Mouse (Mus musculus): ENCODE measurements around the gene Dapk1. TPM values are rescaled to one million over a fixed set of nuclear protein-coding genes. Genes with fewer than 3 reads are reported as not detected.

The Dapk1 gene
- polyA plus RNA-seq, 1 experiment from 2014 or later, result 34.1 TPM

DNA sequence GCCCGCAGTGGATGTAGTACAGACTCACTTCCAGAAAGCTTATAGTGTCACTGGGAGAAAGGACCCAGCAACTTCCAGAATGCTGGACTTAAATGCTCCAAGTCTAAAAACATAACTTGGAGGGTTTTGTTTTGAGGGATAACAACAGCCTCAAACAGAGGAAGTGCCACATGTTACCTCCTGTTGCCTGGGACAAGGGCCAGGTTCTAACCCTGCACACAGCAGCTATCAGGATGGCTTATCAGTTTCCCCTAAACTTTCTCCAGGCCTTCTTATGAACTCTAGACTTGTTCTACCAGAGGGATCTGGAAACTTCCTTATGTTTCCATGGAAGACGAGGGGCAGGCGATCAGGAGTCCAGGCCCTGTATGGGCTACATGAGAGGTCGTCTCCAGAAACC lies 85.7 kb downstream of the Dapk1 start:
- ATAC-seq (no peak), DNase-seq (ENCODE audit: low spot score) (no peak)
- H3K36me3 ChIP-seq (ENCODE audit: control insufficient read depth, insufficient read depth, low read length), result no peaks in the 10 kb centered on the region
- H3K27me3 ChIP-seq (replicated peaks; ENCODE audit: control insufficient read depth, insufficient read depth, low read length), result no peaks in the 10 kb centered on the region
- no peak overlapping the region for H3K4me3 ChIP-seq (ENCODE audit: low read depth, low read length)
- WGBS, result 98% methylated on average over 4 of the region's 4 CpGs
- no peak overlapping the region for H3K27ac ChIP-seq (ENCODE audit: low read depth, low read length)
- H3K9ac ChIP-seq (ENCODE audit: low read length), result no peak overlapping the region
- peaks cover 34% of the 10 kb centered on the region for H3K4me1 ChIP-seq (ENCODE audit: control insufficient read depth, insufficient read depth, low read length)
- H3K9me3 ChIP-seq (replicated peaks; ENCODE audit: control insufficient read depth, low read length), result no peaks in the 10 kb centered on the region; the same call in 1 of the 2 replicates
- H3K4me2 ChIP-seq (ENCODE audit: low read length), result no peak overlapping the region

- H3K4me3 ChIP-seq (ENCODE audit: low read depth, low read length), result no peak overlapping the region
- no peak overlapping the region for H3K9ac ChIP-seq (ENCODE audit: low read length)
- no peak for ATAC-seq
- no peak overlapping the region for H3K27ac ChIP-seq (ENCODE audit: low read depth, low read length)
- no peaks in the 10 kb centered on the region for H3K27me3 ChIP-seq (replicated peaks; ENCODE audit: control insufficient read depth, insufficient read depth, low read length)
- H3K36me3 ChIP-seq (ENCODE audit: control insufficient read depth, insufficient read depth, low read length), result no peaks in the 10 kb centered on the region
- WGBS, result 78% methylated on average over 7 of the region's 7 CpGs
- H3K4me1 ChIP-seq (ENCODE audit: control insufficient read depth, insufficient read depth, low read length), result peaks cover 34% of the 10 kb centered on the region
- no peak for DNase-seq (ENCODE audit: low spot score)
- no peak overlapping the region for H3K4me2 ChIP-seq (ENCODE audit: low read length)
- H3K9me3 ChIP-seq (replicated peaks; ENCODE audit: control insufficient read depth, low read length), result no peaks in the 10 kb centered on the region; the same call in 1 of the 2 replicates
These were observed 86.1 kb downstream of the Dapk1 start for GRCm38 (mm10) chr13:60687891-60688290.

DNA sequence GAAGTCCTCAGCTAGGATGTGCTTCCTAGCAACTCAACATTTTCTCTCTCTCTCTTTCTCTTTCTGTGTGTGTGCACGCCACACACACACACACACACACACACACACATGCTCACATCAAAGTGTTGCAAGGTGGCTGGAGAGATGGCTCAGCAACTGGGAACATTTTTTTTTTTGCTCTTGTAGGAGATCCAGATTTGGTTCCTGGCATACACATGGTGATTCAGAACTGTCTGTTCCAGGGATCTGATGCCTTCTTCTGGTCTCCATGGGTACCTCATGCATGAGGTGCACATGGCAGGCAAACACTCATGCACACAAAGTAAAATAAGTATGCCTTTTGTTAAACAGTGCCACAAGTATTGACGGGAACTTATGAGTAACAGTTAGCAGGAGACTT lies 89.2 kb downstream of the Dapk1 start:
- 98% methylated on average over 2 of the region's 2 CpGs for WGBS

GRCm38 (mm10) chr13:60691940-60692339 lies 90.2 kb downstream of the Dapk1 start:
- no peaks in the 10 kb centered on the region; the same call in 1 of the 2 replicates for H3K9me3 ChIP-seq (replicated peaks; ENCODE audit: control insufficient read depth, low read length)
- H3K9ac ChIP-seq (ENCODE audit: low read length), result no peak overlapping the region
- H3K4me1 ChIP-seq (ENCODE audit: control insufficient read depth, insufficient read depth, low read length), result peaks cover 11% of the 10 kb centered on the region
- H3K27me3 ChIP-seq (replicated peaks; ENCODE audit: control insufficient read depth, insufficient read depth, low read length), result no peaks in the 10 kb centered on the region
- H3K36me3 ChIP-seq (ENCODE audit: control insufficient read depth, insufficient read depth, low read length), result no peaks in the 10 kb centered on the region
- WGBS, result 97% methylated on average over 3 of the region's 3 CpGs
- ATAC-seq (no peak), DNase-seq (ENCODE audit: low spot score) (no peak)
- H3K4me2 ChIP-seq (ENCODE audit: low read length), result no peak overlapping the region
- no peak overlapping the region for H3K4me3 ChIP-seq (ENCODE audit: low read depth, low read length)
- no peak overlapping the region for H3K27ac ChIP-seq (ENCODE audit: low read depth, low read length)

More for the DNA sequence above, 89.2 kb downstream of the Dapk1 start:
- DNase-seq (ENCODE audit: low spot score) (no peak), ATAC-seq (no peak)
- Histone ChIP-seq H3K9ac (ENCODE audit: low read length) (no peak overlapping the region), H3K36me3 (ENCODE audit: control insufficient read depth, insufficient read depth, low read length) (no peaks in the 10 kb centered on the region), H3K4me2 (ENCODE audit: low read length) (no peak overlapping the region), H3K4me3 (ENCODE audit: low read depth, low read length) (no peak overlapping the region), H3K27ac (ENCODE audit: low read depth, low read length) (no peak overlapping the region), H3K4me1 (ENCODE audit: control insufficient read depth, insufficient read depth, low read length) (peaks cover 15% of the 10 kb centered on the region), H3K27me3 (replicated peaks; ENCODE audit: control insufficient read depth, insufficient read depth, low read length) (no peaks in the 10 kb centered on the region), H3K9me3 (replicated peaks; ENCODE audit: control insufficient read depth, low read length) (no peaks in the 10 kb centered on the region; the same call in 1 of the 2 replicates)

DNA sequence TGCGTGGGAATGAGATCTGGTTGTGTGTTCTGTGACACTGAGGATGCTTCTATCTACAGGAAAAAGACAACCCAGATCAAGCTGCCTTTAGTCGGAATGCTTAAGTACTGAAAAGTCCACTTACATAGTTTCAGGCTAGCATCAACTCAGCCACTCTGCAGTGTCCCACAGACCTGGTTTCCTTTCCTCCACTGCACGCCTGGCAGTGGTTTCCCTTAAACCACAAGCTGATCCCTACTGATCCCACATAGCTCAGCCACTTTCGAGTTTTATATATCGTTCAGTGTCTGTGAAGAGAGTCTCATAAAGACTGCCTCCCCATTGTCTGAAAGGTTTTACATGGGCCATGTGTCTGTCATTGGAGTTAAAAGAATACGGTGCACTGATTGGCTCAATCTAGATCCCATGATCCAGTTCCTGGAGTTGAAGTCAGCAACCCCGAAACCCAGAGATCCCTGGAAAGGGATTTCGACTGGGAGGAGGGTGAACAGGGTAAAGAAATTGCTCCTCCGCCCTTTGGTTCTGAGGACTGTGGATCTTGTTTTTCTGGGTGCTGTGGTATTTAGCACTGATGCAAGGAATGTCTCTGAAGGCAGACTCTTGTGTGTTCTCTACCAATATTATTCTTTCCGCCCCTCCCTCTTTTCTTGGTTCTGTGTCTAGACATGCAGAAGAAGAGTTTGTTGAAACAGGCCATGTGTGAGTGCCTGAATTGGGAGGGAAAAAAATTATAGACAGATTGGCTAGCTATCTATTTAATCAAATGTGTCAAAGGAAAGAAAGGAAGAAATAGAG lies 93.6 kb downstream of the Dapk1 start:
- ATAC-seq (no peak), DNase-seq (ENCODE audit: low spot score) (no peak)
- H3K4me1 ChIP-seq (ENCODE audit: control insufficient read depth, insufficient read depth, low read length), result peaks cover 5% of the 10 kb centered on the region; the same call in 1 of the 2 replicates
- H3K4me2 ChIP-seq (ENCODE audit: low read length), result no peak overlapping the region
- peaks cover 12% of the 10 kb centered on the region for H3K36me3 ChIP-seq (ENCODE audit: control insufficient read depth, insufficient read depth, low read length)
- no peak overlapping the region for H3K27ac ChIP-seq (ENCODE audit: low read depth, low read length)
- peak overlapping the region; percentile 17; the same call in 1 of the 2 replicates for H3K9ac ChIP-seq (ENCODE audit: low read length)
- WGBS, result 82% methylated on average over 10 of the region's 10 CpGs
- no peaks in the 10 kb centered on the region; the same call in 1 of the 2 replicates for H3K9me3 ChIP-seq (replicated peaks; ENCODE audit: control insufficient read depth, low read length)
- no peaks in the 10 kb centered on the region for H3K27me3 ChIP-seq (replicated peaks; ENCODE audit: control insufficient read depth, insufficient read depth, low read length)
- no peak overlapping the region for H3K4me3 ChIP-seq (ENCODE audit: low read depth, low read length)

DNA sequence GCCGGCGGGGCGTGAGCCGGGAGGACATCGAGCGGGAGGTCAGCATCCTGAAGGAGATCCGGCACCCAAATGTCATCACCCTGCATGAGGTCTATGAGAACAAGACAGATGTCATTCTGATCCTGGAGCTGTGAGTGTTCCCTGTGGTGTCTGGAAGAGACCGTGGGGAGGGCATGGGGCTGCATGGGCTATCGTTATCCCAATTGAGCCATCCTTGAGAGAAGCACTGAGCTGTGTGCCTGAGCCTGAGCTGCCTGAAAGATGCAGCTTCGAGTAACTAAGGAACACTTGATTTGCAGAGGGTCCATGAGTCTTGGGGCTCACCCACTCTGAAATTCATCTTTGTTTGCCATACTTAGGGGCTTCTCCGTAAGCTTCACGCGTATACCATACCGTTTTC lies 94.6 kb downstream of the Dapk1 start:
- WGBS, result 86% methylated on average over 14 of the region's 14 CpGs
- Histone ChIP-seq H3K27ac (ENCODE audit: low read depth, low read length) (peak overlapping the region; percentile 68), H3K27me3 (replicated peaks; ENCODE audit: control insufficient read depth, insufficient read depth, low read length) (no peaks in the 10 kb centered on the region), H3K4me2 (ENCODE audit: low read length) (no peak overlapping the region), H3K4me3 (ENCODE audit: low read depth, low read length) (no peak overlapping the region), H3K9ac (ENCODE audit: low read length) (no peak overlapping the region), H3K9me3 (replicated peaks; ENCODE audit: control insufficient read depth, low read length) (no peaks in the 10 kb centered on the region; the same call in 1 of the 2 replicates), H3K4me1 (ENCODE audit: control insufficient read depth, insufficient read depth, low read length) (peaks cover 5% of the 10 kb centered on the region; the same call in 1 of the 2 replicates), H3K36me3 (ENCODE audit: control insufficient read depth, insufficient read depth, low read length) (peaks cover 12% of the 10 kb centered on the region)
- ATAC-seq (0 out of 2 replicates have a peak, but pooled peaks have one; percentile 10), DNase-seq (ENCODE audit: low spot score) (no peak)

- ATAC-seq, result peak; percentile 68; the same call in 1 of the 2 replicates
- peaks cover 12% of the 10 kb centered on the region for H3K36me3 ChIP-seq (ENCODE audit: control insufficient read depth, insufficient read depth, low read length)
- no peaks in the 10 kb centered on the region; the same call in 1 of the 2 replicates for H3K9me3 ChIP-seq (replicated peaks; ENCODE audit: control insufficient read depth, low read length)
- no peaks in the 10 kb centered on the region for H3K27me3 ChIP-seq (replicated peaks; ENCODE audit: control insufficient read depth, insufficient read depth, low read length)
- no peak overlapping the region for H3K4me3 ChIP-seq (ENCODE audit: low read depth, low read length)
- peaks cover 5% of the 10 kb centered on the region; the same call in 1 of the 2 replicates for H3K4me1 ChIP-seq (ENCODE audit: control insufficient read depth, insufficient read depth, low read length)
- peak; percentile 66 for DNase-seq (ENCODE audit: low spot score)
- peak overlapping the region; percentile 68 for H3K27ac ChIP-seq (ENCODE audit: low read depth, low read length)
- 48% methylated on average over 8 of the region's 8 CpGs for WGBS
- no peak overlapping the region for H3K9ac ChIP-seq (ENCODE audit: low read length)
- no peak overlapping the region for H3K4me2 ChIP-seq (ENCODE audit: low read length)
These were observed 95.0 kb downstream of the Dapk1 start for GRCm38 (mm10) chr13:60696741-60697140.

- no peak overlapping the region for H3K27ac ChIP-seq (ENCODE audit: low read depth, low read length)
- no peaks in the 10 kb centered on the region for H3K27me3 ChIP-seq (replicated peaks; ENCODE audit: control insufficient read depth, insufficient read depth, low read length)
- no peak overlapping the region for H3K4me3 ChIP-seq (ENCODE audit: low read depth, low read length)
- no peak for DNase-seq (ENCODE audit: low spot score)
- H3K9ac ChIP-seq (ENCODE audit: low read length), result no peak overlapping the region
- H3K4me2 ChIP-seq (ENCODE audit: low read length), result no peak overlapping the region
- ATAC-seq, result no peak
- H3K36me3 ChIP-seq (ENCODE audit: control insufficient read depth, insufficient read depth, low read length), result peaks cover 12% of the 10 kb centered on the region
- H3K4me1 ChIP-seq (ENCODE audit: control insufficient read depth, insufficient read depth, low read length), result peaks cover 5% of the 10 kb centered on the region; the same call in 1 of the 2 replicates
- no peaks in the 10 kb centered on the region for H3K9me3 ChIP-seq (replicated peaks; ENCODE audit: control insufficient read depth, low read length)
- WGBS, result 100% methylated on average over 2 of the region's 2 CpGs
These were observed 96.3 kb downstream of the Dapk1 start for GRCm38 (mm10) chr13:60698021-60698420.

DNA sequence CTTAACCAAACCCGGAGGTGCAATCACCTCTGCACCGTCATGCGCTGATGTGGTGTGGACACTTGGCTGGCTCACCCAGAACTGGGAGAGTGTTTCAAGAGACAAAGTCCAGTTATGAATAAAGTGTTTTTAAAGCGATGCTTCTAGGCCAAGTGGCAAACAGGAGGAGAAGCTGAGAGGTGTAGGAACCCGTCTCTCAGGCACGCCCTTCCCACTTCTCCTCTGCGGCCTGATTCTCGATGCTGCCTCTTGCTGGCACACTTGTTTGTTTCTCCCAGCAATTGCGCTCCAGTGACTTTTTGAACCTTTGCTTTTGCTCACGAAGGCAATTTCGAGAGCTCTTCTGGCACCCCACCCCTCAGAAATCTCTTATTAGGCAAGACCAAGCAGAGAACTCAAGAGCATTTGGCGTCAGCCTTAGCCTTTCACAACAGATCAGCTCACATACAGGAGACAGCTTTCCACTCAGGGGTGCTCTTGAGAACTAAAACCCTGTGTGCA lies 100.0 kb downstream of the Dapk1 start:
- H3K9ac ChIP-seq (ENCODE audit: low read length), result no peak overlapping the region
- DNase-seq (ENCODE audit: low spot score) (no peak), ATAC-seq (no peak)
- 92% methylated on average over 12 of the region's 12 CpGs for WGBS
- H3K4me1 ChIP-seq (ENCODE audit: control insufficient read depth, insufficient read depth, low read length), result peaks cover 2% of the 10 kb centered on the region; the same call in 1 of the 2 replicates
- H3K9me3 ChIP-seq (replicated peaks; ENCODE audit: control insufficient read depth, low read length), result no peaks in the 10 kb centered on the region
- H3K36me3 ChIP-seq (ENCODE audit: control insufficient read depth, insufficient read depth, low read length), result peaks cover 12% of the 10 kb centered on the region
- H3K4me3 ChIP-seq (ENCODE audit: low read depth, low read length), result no peak overlapping the region
- no peak overlapping the region for H3K4me2 ChIP-seq (ENCODE audit: low read length)
- no peaks in the 10 kb centered on the region for H3K27me3 ChIP-seq (replicated peaks; ENCODE audit: control insufficient read depth, insufficient read depth, low read length)
- no peak overlapping the region for H3K27ac ChIP-seq (ENCODE audit: low read depth, low read length)

Data from forebrain, embryonic 14.5 days (tissue).